Mouse (Mus musculus) liver, embryonic 12.5 days (tissue): ENCODE results near the gene Sorcs2. TPM values are rescaled to one million over a fixed set of nuclear protein-coding genes. Genes with fewer than 3 reads are reported as not detected.

Experiments used
- ATAC-seq: fragments of 200-750 bp; cut with Nextera tagmentation; 2 replicates; pipeline ENCODE4 v1.8.0; 2017; ENCODE audit warnings: moderate number of reproducible peaks, mild to moderate bottlenecking, moderate library complexity
- H3K27ac ChIP-seq: fragments of 300-500 bp; sonication (generic); 2 replicates; pipeline ENCODE4 v1.5.1; 2016; ENCODE audit warnings: mild to moderate bottlenecking
- H3K27me3 ChIP-seq: fragments of 300-500 bp; sonication (generic); replicated peaks from 2 replicates; pipeline ENCODE4 v1.6.1; 2016; ENCODE audit warnings: mild to moderate bottlenecking, moderate library complexity
- H3K36me3 ChIP-seq: fragments of 300-500 bp; sonication (generic); 2 replicates; pipeline ENCODE4 v1.6.1; 2016; ENCODE audit warnings: mild to moderate bottlenecking, moderate library complexity
- H3K4me1 ChIP-seq: fragments of 300-500 bp; sonication (generic); 2 replicates; pipeline ENCODE4 v1.6.1; 2016
- H3K4me2 ChIP-seq: fragments of 300-500 bp; sonication (generic); 2 replicates; pipeline ENCODE4 v1.6.1; 2016; ENCODE audit warnings: mild to moderate bottlenecking, moderate library complexity
- H3K4me3 ChIP-seq: fragments of 300-500 bp; sonication (generic); 2 replicates; pipeline ENCODE4 v1.5.1; 2016; ENCODE audit warnings: mild to moderate bottlenecking, moderate library complexity
- H3K9ac ChIP-seq: fragments of 300-500 bp; sonication (generic); 2 replicates; pipeline ENCODE4 v1.6.1; 2016; ENCODE audit warnings: mild to moderate bottlenecking, moderate library complexity
- H3K9me3 ChIP-seq: fragments of 300-500 bp; sonication (generic); replicated peaks from 2 replicates; pipeline ENCODE4 v1.6.1; 2016; ENCODE audit warnings: mild to moderate bottlenecking, moderate library complexity
- WGBS: fragments of 180-500 bp; shearing (Covaris S2); methylation state at CpG from one replicate; pipeline ENCODE4 v1.1.7; 2016; ENCODE audit not compliant: insufficient replicate concordance; 5-methylcytosine and 5-hydroxymethylcytosine counted together
- polyA plus RNA-seq: library from polyadenylated mRNA; unstranded; fragments of >200 nt; fragmentation: Nextera tagmentation; extraction: Ambion mirVana; gene quantifications from 2 replicates; pipeline ENCODE4 v1.2.1, GENCODE M21; 2016

Gene Sorcs2
- polyA plus RNA-seq, 1 experiment from 2014 or later: 1.2 TPM

DNA sequence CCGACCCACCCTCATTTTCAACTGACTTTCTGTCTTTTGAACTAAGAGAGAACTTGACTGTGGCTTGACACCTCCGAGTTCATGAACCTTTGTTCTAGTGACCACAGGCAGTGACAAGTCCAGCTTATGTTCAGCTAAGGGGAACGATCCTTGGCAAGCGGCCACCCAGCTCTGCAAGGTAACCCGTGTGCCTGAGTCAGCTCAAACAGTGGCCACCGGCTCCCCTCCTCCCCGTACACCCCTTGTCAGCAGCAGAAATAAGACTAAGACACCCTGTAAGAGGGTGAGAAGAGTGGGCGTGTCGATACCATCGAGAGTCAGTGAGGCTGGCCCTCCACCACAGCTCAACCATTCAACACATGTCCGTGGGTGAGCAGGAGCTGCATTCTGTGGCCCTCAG lies 221.5 kb downstream of the Sorcs2 start:
- no peaks in the 10 kb centered on the region for H3K9me3 ChIP-seq
- 68% methylated on average over 11 of the region's 11 CpGs for WGBS
- H3K27me3 ChIP-seq: no peaks in the 10 kb centered on the region
- H3K4me1 ChIP-seq: no peaks in the 10 kb centered on the region
- no peak for ATAC-seq
- H3K36me3 ChIP-seq: no peaks in the 10 kb centered on the region
- H3K27ac ChIP-seq: no peak overlapping the region
- no peak overlapping the region for H3K9ac ChIP-seq
- H3K4me3 ChIP-seq: no peak overlapping the region
- no peak overlapping the region for H3K4me2 ChIP-seq

DNA sequence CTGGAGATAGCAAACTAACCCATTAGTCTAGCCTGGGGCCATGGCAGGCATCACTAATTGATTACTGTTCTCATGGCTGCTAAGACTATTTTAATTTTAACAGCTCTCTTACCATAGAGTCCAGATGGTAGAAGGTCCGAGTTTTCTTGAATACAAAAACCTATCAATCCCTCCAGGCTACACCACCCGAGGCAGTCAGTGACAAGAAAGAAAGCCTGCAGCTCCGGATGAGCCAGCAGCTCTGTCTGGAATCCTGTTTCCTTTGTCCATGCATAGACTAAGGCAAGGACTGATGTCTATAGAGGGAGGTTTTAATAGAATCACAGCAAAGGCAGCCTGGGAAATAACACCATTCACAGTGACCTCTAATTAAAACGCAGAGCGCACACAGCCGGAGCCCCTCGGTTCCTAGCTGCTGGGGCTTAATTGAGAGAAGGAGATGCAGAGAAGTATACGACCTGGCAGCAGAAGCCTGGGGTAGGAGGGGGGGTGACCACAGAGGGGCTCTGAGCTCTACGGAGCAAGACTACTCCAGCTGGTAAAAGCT lies 223.3 kb downstream of the Sorcs2 start:
- no peak overlapping the region for H3K4me2 ChIP-seq
- 63% methylated on average over 9 of the region's 9 CpGs for WGBS
- no peaks in the 10 kb centered on the region for H3K27me3 ChIP-seq
- H3K9me3 ChIP-seq: no peaks in the 10 kb centered on the region
- ATAC-seq: no peak
- H3K9ac ChIP-seq: no peak overlapping the region
- no peaks in the 10 kb centered on the region for H3K36me3 ChIP-seq
- no peak overlapping the region for H3K4me3 ChIP-seq
- H3K27ac ChIP-seq: no peak overlapping the region
- no peaks in the 10 kb centered on the region for H3K4me1 ChIP-seq

DNA sequence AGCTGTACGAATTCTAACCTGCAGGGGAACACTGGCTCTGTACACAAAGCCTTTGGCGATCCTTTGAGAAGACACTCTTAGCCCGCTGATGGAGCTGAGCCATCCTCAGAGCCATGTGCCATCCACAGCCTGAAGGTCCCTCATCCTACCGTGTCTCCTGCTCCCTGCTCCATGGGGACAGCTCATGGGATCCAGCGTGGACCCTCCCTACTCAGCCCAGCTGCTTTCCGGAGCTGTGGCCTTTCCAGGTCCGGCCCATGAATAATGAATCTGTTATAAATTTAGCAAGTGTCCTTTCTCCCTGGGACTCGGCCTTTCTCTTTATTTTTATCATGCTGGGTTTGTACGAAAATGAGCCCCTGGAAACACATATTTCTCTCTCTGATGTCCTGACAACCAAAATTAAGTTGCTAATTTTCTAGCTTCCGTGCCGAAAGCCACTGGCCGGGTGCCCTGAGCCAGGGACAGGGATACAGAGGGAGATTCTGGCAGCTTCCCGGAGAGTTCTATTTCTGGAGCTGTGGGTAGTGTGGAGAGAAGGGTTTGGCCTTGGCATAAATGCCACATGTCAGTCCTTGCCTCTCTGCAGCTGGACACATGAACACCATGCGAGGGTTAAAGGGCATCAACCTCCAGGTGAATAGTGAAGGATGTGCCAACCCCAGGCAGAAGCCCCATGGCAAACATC lies 228.8 kb downstream of the Sorcs2 start:
- no peaks in the 10 kb centered on the region for H3K36me3 ChIP-seq
- no peak overlapping the region for H3K4me2 ChIP-seq
- no peaks in the 10 kb centered on the region for H3K9me3 ChIP-seq
- WGBS: 67% methylated on average over 14 of the region's 14 CpGs
- H3K27me3 ChIP-seq: no peaks in the 10 kb centered on the region
- H3K4me1 ChIP-seq: no peaks in the 10 kb centered on the region
- no peak overlapping the region for H3K9ac ChIP-seq
- no peak overlapping the region for H3K4me3 ChIP-seq
- no peak overlapping the region for H3K27ac ChIP-seq
- ATAC-seq: no peak

DNA sequence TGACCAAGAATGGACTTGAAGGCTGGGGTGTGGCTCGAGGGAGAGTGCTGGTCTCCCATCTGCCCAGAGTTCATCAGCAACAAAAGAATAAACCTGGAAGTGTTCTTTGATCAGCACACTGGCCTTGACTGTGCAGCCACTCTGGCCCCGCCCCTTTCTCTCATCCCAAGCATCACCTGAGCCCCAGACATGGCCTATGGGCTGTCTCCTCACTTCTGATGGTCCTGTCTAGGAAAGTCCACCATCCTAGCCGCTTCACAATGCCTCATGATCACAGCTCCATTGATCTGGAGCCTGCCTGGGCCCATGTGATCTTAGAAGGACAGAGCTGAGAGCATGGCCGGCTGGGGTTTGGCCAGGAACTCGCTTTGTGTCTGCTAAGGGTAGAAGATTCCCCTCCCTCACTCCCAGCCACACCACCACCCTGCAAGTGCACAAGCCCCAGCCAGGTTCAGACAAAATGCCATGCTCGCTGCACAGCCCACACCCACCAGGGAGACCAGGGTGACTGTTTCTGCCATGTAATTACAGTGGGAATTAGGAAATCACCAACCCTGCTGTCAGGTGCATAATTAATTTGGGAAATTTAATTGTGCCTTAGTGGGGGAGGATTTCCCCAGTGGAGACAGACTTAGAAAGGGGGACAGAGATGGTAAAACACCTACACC lies 231.5 kb downstream of the Sorcs2 start:
- no peaks in the 10 kb centered on the region for H3K27me3 ChIP-seq
- H3K9ac ChIP-seq: no peak overlapping the region
- 58% methylated on average over 6 of the region's 6 CpGs for WGBS
- H3K4me3 ChIP-seq: no peak overlapping the region
- no peaks in the 10 kb centered on the region for H3K36me3 ChIP-seq
- no peaks in the 10 kb centered on the region for H3K4me1 ChIP-seq
- H3K9me3 ChIP-seq: no peaks in the 10 kb centered on the region
- H3K27ac ChIP-seq: no peak overlapping the region
- no peak overlapping the region for H3K4me2 ChIP-seq
- no peak for ATAC-seq

DNA sequence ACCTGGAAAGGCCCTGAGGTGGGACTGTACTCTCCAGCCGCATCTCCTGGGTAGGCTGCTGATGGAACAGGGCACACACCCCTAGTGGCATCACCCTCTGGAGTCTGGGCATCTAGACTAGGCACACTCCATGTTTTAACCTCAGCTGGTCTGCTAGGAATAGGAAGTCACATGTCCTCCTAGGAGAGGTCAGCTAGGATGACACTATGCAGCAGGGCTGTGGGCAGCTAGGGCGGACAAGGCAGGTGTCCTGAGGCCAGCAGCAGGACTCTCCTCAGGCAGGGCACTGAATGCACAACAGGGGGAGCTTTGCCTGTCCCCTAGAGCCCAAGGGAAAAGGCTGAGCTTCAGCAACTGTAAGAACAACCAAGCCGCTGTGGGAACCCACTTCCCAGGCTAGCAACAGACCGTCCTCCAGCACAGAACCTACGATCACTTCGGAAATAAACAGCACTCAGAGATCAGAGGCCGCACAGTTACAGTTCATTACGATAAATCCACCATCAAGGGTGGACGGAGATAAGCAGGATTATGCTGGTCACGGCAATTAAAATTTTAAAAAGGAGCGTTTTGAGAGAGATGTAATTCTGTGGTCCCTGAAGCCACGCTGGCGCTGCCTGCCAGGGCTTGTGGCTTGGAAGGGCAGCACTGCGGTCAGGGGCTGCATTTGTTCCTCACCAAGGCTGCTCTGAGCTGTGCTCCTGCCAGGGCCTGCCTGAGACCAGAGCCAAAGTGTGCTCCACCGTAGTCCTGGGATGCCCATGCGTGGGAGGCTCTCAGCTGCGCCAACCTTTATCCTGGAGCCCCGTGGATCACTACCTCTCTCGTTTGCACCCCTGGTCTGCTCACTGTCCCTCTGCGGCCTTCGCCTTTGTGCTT lies 232.3 kb downstream of the Sorcs2 start:
- no peaks in the 10 kb centered on the region for H3K27me3 ChIP-seq
- 75% methylated on average over 21 of the region's 21 CpGs for WGBS
- H3K4me3 ChIP-seq: no peak overlapping the region
- H3K9ac ChIP-seq: no peak overlapping the region
- no peaks in the 10 kb centered on the region for H3K4me1 ChIP-seq
- no peak overlapping the region for H3K27ac ChIP-seq
- no peak for ATAC-seq
- H3K9me3 ChIP-seq: no peaks in the 10 kb centered on the region
- no peak overlapping the region for H3K4me2 ChIP-seq
- H3K36me3 ChIP-seq: no peaks in the 10 kb centered on the region

DNA sequence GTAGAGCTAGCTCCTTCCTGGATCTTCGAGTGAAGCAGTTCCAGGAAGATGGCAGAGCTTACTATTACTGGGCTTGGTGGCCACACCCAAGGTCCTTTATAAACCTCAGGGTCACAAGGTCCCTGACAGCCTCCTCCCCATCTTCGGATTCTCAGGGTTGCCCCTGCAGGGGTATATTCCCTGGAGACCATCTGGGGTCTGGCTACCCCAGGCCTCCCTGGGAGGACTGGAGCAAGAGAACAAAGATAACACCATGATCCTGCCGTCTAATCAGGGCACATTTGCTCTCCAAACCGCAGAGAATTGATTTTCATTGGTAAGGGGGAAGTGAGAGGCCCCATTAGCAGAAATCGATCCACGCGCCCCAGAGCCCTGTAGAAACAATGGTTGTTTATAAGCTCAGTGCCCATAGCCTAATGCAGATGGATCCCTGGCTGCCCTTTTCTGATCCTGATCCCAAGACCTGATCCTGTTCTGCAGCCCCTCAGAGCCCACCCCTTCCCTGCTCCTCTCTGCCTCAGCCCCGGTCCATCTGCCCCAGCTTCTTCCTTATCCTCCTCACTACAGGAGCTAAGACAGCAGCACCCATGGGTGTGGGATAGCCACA lies 243.0 kb downstream of the Sorcs2 start:
- Histone ChIP-seq H3K4me3 (no peak overlapping the region), H3K9me3 (no peaks in the 10 kb centered on the region), H3K36me3 (no peaks in the 10 kb centered on the region), H3K4me2 (no peak overlapping the region), H3K9ac (no peak overlapping the region), H3K27me3 (no peaks in the 10 kb centered on the region), H3K4me1 (peaks cover 3% of the 10 kb centered on the region; the same call in 1 of the 2 replicates), H3K27ac (no peak overlapping the region)
- 39% methylated on average over 8 of the region's 8 CpGs for WGBS
- ATAC-seq: no peak

DNA sequence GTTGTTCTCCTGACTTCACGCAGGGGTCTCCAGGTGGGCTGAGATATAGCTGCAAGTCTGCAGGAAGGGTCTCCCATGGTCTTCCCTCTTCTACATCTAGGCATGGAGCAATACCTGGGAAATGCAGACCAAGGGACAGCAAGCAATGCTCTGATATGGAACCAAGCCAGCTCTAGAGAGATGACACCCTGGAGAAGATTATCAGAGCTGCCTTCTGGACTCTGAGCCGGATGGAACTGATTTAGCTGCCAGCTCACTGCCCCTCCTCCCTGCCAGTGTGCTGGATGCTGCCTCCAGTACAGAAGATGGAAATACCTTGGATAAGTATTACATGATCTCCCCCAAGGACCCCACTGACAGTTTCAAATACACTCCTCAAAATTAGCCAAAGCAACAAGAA lies 244.7 kb downstream of the Sorcs2 start:
- Histone ChIP-seq H3K4me2 (no peak overlapping the region), H3K27me3 (no peaks in the 10 kb centered on the region), H3K36me3 (no peaks in the 10 kb centered on the region), H3K4me1 (peaks cover 3% of the 10 kb centered on the region; the same call in 1 of the 2 replicates), H3K4me3 (no peak overlapping the region), H3K27ac (no peak overlapping the region), H3K9me3 (no peaks in the 10 kb centered on the region), H3K9ac (no peak overlapping the region)
- no peak for ATAC-seq
- 50% methylated on average over 2 of the region's 2 CpGs for WGBS

DNA sequence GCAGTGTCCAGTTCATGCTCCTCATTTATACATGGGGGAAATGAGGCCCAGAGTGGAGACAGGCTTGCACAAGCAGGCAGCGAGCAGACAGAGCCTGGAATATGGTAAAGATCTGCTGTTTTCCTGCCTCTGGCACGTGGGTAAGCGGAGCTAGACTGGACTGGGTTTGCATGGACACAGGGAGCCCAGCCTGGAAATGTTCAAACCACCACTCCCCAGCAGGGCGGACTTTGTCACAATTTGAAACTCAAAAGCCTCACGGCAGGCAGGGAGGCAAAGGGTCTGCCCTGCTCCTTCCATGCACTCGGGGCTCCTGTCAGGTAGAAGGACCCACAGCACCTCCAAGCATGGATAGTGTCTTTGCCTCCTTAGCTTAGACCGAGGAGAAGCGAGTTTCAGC lies 246.9 kb downstream of the Sorcs2 start:
- Histone ChIP-seq H3K9me3 (no peaks in the 10 kb centered on the region), H3K4me2 (no peak overlapping the region), H3K27me3 (no peaks in the 10 kb centered on the region), H3K9ac (no peak overlapping the region), H3K4me3 (no peak overlapping the region), H3K36me3 (no peaks in the 10 kb centered on the region), H3K4me1 (peaks cover 3% of the 10 kb centered on the region; the same call in 1 of the 2 replicates), H3K27ac (no peak overlapping the region)
- ATAC-seq: no peak
- 54% methylated on average over 8 of the region's 8 CpGs for WGBS

DNA sequence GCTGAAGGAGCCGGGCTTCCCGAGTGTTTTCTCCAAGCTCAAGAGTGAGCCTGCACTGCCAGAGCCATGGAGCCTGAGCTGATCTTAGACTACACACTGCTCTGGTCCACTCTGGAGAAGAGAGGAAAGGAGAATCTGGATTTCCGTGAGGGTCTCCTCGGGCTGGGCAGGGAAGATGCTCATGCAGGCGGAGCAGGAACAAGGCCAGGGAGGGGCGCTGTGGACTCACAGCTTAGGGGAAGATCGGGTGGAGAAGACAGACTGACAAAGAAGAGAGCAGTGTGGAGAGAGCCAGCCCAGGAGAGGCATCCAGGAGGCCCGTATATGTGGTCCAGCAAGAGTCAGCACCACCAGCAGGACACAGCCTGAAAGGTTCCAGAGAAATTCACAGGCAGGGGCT lies 248.8 kb downstream of the Sorcs2 start:
- H3K4me3 ChIP-seq: no peak overlapping the region
- no peak overlapping the region for H3K9ac ChIP-seq
- H3K9me3 ChIP-seq: no peaks in the 10 kb centered on the region
- H3K27me3 ChIP-seq: no peaks in the 10 kb centered on the region
- no peak overlapping the region for H3K27ac ChIP-seq
- no peak for ATAC-seq
- H3K4me1 ChIP-seq: no peaks in the 10 kb centered on the region
- H3K36me3 ChIP-seq: no peaks in the 10 kb centered on the region
- H3K4me2 ChIP-seq: no peak overlapping the region
- 52% methylated on average over 8 of the region's 8 CpGs for WGBS

DNA sequence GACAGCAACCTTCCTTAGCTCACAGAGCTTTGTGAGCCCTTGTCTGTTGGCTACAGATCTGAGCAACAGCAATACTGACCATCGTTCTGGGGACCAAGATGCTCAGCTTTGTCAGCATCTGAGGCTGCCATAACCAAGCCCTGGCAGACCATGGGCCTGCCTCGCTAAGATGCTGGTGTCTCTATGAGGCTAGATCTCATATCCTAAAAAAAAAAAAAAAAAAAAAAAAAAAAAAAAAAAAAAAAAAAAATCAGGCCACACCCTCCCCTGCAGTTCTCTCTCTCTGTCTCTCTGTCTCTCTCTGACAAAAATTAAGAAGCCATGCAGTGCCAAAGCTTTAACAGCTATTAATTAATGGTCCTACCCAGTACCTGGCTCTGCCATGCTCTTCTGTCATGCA lies 251.3 kb downstream of the Sorcs2 start:
- 60% methylated on average over 2 of the region's 2 CpGs for WGBS
- Histone ChIP-seq H3K9ac (no peak overlapping the region), H3K36me3 (no peaks in the 10 kb centered on the region), H3K27me3 (no peaks in the 10 kb centered on the region), H3K27ac (no peak overlapping the region), H3K9me3 (no peaks in the 10 kb centered on the region), H3K4me2 (no peak overlapping the region), H3K4me1 (no peaks in the 10 kb centered on the region), H3K4me3 (no peak overlapping the region)
- ATAC-seq: no peak

DNA sequence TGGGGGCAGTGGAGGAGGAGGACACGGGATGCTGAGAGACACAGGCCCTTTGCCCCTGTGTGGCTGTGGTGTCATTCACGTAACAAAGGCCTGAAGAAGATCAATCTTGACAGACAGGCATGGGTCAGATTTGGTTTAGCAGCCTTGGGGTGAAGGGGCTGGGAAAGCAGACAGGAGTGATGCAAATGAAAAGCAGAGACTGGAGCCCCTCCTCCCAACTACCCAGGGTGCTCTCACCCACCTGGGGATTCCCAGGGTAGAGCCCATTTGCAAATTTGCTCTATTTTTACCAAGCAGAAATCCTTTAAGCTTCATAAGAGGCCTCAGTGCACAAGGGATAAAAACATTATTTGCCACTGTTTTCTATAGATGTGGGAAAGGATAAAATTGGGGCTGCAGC lies 253.4 kb downstream of the Sorcs2 start:
- Histone ChIP-seq H3K9me3 (no peaks in the 10 kb centered on the region), H3K4me1 (no peaks in the 10 kb centered on the region)
- WGBS: 37% methylated on average over 2 of the region's 2 CpGs

More for the DNA sequence above, 253.4 kb downstream of the Sorcs2 start:
- ATAC-seq: no peak
- no peak overlapping the region for H3K4me3 ChIP-seq
- no peak overlapping the region for H3K27ac ChIP-seq
- no peak overlapping the region for H3K9ac ChIP-seq
- no peak overlapping the region for H3K4me2 ChIP-seq
- H3K36me3 ChIP-seq: no peaks in the 10 kb centered on the region
- no peaks in the 10 kb centered on the region for H3K27me3 ChIP-seq
